Mouse (Mus musculus) megakaryocyte, embryonic 14.5 days (primary cell): ENCODE results near the gene Fktn. TPM values are rescaled to one million over a fixed set of nuclear protein-coding genes. Genes with fewer than 3 reads are reported as not detected.

ENCODE experiments used
- H3K27me3 ChIP-seq: replicated peaks from 2 replicates; pipeline ENCODE3; 2012; ENCODE audit warnings: inconsistent platforms
- H3K36me3 ChIP-seq: replicated peaks from 2 replicates; pipeline ENCODE3; 2012; ENCODE audit warnings: low read length, inconsistent platforms, mixed read lengths
- H3K4me1 ChIP-seq: 2 replicates; pipeline ENCODE4 v1.6.1; 2012; ENCODE audit warnings: inconsistent platforms
- H3K4me3 ChIP-seq: replicated peaks from 2 replicates; pipeline ENCODE3; 2012; ENCODE audit warnings: moderate library complexity, mild to moderate bottlenecking, inconsistent platforms
- H3K9me3 ChIP-seq: 2 replicates; pipeline ENCODE4 v1.6.1; 2012; ENCODE audit warnings: inconsistent platforms
- FLI1 ChIP-seq: IDR thresholded peaks from 2 replicates; pipeline ENCODE4 v1.6.1; 2012; ENCODE audit warnings: low read length, inconsistent platforms, mixed read lengths
- GATA1 ChIP-seq: IDR thresholded peaks from 3 replicates; pipeline ENCODE4 v1.6.1; 2012; ENCODE audit warnings: mixed read lengths, low read length, inconsistent platforms, borderline replicate concordance
- polyA plus RNA-seq: library from polyadenylated mRNA; stranded (reverse); fragments of >175 nt; gene quantifications from 2 replicates; pipeline ENCODE4 v1.2.3, GENCODE M21; 2012; ENCODE audit warnings: low replicate concordance; ENCODE audit not compliant: insufficient read depth

Fktn gene
- polyA plus RNA-seq, 1 experiment = 0.04 TPM

GRCm38 (mm10) chr4:53825821-53826605, 112.2 kb downstream of the Fktn start, which contains the start of gene Tmem38b:
TSS of gene Tmem38b (plus strand) at chr4:53826045.
- TF ChIP-seq FLI1 (no peak), GATA1 (no peak)
- H3K9me3 ChIP-seq = no peaks in the 10 kb centered on the region
- peaks cover 31% of the 10 kb centered on the region for H3K4me1 ChIP-seq
- H3K36me3 ChIP-seq = no peaks in the 10 kb centered on the region
- peak within 1 kb of the TSS; percentile 98 for H3K4me3 ChIP-seq
- H3K27me3 ChIP-seq = no peaks in the 10 kb centered on the region

DNA sequence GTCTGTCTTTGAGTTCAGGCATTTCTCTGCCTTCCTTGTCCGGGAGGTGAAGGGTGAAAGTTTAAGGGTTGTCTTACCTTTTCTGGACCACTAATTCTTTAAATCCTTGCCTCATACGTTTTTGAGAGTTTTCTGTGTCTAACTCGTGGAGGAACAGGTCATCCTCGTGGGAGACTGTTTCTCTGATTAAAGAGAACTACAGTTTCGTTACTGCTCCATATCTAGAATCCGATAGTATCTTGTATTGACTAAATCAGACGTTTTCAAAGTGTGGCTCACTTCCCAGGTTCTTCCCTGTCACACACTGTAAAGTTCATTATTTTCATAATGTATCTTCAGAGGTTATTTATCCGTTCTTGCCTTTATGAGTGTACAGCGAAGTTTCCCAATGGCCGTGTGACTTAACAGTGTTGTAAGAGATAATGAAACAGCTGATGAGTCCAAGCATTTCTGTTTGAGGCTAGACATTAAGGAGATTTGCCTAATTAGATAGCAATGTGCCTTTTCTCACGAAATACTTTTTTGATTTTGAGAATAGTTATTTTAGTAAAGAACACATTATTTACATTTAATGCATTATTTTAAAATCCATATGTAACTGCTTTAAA, 112.9 kb downstream of the Fktn start:
- no peaks in the 10 kb centered on the region for H3K36me3 ChIP-seq
- no peak for TF ChIP-seq GATA1
- no peak for TF ChIP-seq FLI1
- no peaks in the 10 kb centered on the region for H3K27me3 ChIP-seq
- H3K4me3 ChIP-seq = peak overlapping the region; percentile 98
- H3K4me1 ChIP-seq = peaks cover 31% of the 10 kb centered on the region
- H3K9me3 ChIP-seq = no peaks in the 10 kb centered on the region

Other genes starting within 250 kb of the Fktn start
- not detected in 2 replicates for gene Fsd1l, start 82.5 kb upstream of the Fktn start, polyA plus RNA-seq
- gene Tal2, start 65.7 kb downstream of the Fktn start, polyA plus RNA-seq = not detected in 2 replicates
- 7.2 TPM in 1 of 2 replicates, not detected in the other for gene Tmem38b, start 112.0 kb downstream of the Fktn start, polyA plus RNA-seq